Mouse (Mus musculus): ENCODE results near the gene Ccdc127.

GRCm38 (mm10) chr13:74391156-74391555 is 41.0 kb downstream of the Ccdc127 start:
- TF ChIP-seq CTCF (IDR thresholded peaks at IDR 0.05; ENCODE audit: low read depth) (no peak), EP300 (IDR thresholded peaks at IDR 0.05; ENCODE audit: low read depth) (no peak)

All from liver, postnatal 0 days (tissue).